Mouse (Mus musculus) adrenal gland, postnatal 14 days (tissue): ENCODE measurements around the gene Rcc2. TPM values are rescaled to one million over a fixed set of nuclear protein-coding genes. Genes with fewer than 3 reads are reported as not detected.

ENCODE experiments used
- DNase-seq: peaks from one replicate; pipeline ENCODE4 v3.0.0; 2021; ENCODE audit warnings: mixed read lengths
- total RNA-seq: library from RNA; stranded (reverse); gene quantifications from 2 replicates; pipeline ENCODE4 v1.2.3, GENCODE M21; 2021

Rcc2 gene
- total RNA-seq, 1 experiment from 2014 or later, result 71.3 TPM

GRCm38 (mm10) chr4:140684881-140685303, 15.4 kb upstream of the Rcc2 start:
- no peak for DNase-seq

DNA sequence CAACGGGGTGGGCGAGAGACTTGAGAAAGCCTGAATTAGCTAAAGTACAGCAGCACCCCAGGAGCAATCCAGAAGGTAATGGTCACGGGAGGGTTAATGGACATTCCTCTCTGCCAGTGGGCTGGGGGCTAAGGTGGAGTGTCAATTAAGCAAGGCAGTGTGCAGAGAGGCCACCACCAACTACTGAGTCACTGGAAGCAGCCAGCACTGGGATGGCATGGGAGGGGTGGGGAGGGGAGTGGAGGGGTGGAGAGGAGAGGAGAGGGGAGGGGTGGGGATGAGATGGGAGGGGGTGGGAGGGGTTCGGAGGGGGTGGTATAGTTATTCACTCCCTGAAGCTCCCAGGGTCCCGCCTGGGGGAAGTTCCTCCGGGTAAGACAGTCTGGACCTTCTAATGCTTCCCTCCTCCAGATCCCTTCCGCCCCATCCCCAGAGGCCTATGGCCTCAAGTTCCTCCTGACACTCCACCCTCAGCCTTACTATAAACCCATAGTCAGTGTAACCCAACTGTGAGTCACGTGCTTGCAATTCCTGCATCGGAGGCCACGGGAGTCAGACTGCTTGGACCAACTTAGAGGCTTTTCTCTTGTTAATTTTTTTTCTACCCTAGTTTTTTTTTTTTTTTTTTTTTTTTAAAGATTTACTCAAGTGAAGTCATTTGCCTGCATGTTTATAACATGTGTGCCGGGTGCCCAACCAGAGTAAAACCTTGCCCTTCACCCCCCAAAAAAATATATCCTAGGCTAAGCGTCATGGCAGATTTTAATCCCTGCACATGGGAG, 12.1 kb upstream of the Rcc2 start:
- no peak for DNase-seq

DNA sequence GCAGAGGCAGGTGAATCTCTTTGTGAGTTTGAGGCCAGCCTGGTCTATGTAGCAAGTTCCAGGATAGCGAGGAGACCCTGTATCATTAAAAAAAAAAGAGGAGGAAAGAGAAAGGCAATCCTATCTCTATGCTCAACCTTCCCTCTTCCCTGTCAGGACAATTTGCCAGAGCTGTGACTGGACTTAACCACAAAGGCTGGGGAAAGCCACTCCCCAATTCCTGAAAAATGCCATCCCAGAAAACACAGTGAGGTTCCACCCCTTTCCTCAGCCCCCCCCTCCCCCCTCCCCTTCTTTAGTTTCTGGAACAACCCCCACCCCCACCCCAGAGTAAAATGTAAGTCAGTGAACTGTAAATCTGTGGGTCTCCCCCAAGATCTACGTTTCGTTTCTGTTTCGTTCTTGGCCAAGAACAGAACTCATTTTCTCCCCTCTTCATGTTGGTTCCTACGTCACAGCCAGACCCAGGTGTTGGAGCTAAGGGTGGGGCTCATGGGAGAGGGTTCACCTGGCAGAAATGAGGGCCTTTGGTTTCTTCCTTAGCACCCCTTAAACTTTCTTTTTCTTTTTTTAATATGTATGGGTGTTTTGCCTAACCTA, 11.4 kb upstream of the Rcc2 start:
- no peak for DNase-seq

GRCm38 (mm10) chr4:140689873-140690655, 10.3 kb upstream of the Rcc2 start:
- DNase-seq, result no peak

- DNase-seq, result no peak
These were observed 8.9 kb upstream of the Rcc2 start for GRCm38 (mm10) chr4:140691481-140691880.

DNA sequence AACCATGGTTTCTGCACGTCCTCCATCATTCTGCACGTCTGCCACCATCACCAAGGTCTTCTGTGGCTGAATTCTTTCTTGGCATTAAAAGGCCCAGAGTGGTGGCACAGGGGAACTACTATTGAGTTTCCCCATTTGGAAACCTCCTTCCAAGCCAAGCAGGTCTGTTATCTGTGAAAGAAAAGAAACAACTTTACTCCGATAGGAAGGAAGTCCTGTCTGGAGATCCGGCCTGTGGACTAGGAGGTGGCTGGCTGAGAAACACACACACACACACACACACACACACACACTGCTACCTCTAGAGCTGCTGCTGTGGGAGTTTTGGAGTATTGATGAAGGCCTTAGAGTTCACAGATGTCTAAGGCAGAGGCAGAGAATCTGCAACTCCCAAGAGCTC, 6.8 kb upstream of the Rcc2 start:
- DNase-seq, result no peak

DNA sequence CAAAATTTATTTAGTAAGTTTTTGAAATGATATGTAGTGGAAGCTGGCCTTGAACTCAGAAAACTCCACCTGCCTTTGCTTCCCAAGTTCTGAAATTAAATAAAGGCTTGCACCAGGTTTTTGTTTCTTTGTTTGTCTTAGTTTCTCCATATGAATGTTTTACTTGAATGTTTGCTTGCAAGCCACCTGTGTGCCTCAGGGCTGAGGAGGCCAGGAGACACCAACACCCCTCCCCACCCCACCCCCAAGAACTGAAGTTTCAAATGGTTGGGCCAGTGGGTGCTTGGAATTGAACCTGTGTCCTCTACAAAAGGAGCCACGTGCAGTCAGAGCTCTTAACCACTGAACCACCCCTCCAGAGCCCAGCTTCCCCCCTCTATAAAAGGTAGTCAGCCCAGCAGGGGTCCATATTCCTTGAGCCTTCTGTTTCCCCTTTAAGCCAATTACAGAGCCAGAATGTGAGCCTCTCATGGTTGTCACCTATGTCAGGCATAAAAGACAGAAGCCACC, 5.7 kb upstream of the Rcc2 start:
- no peak for DNase-seq

DNA sequence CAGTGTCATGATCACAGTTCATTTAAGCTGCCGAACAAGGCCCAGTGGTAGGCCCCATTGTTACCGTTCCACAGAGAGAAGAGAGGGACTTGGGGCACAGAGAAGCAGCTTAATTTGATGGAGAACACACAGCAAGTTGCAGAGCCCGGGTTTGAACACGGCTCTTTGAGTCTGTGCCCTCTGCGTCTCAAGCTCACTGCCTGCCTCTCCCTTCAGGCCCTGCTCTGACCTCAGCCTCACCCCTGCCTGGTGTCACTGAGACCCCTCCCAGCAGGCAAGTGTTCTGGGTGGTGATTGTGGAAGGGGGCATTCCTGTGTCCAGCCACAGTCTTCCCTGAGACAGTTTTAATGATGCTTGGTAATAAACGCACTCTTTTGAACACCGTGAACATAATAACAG, 5.2 kb upstream of the Rcc2 start:
- DNase-seq, result no peak

GRCm38 (mm10) chr4:140695675-140696585, 4.4 kb upstream of the Rcc2 start:
- no peak for DNase-seq

DNA sequence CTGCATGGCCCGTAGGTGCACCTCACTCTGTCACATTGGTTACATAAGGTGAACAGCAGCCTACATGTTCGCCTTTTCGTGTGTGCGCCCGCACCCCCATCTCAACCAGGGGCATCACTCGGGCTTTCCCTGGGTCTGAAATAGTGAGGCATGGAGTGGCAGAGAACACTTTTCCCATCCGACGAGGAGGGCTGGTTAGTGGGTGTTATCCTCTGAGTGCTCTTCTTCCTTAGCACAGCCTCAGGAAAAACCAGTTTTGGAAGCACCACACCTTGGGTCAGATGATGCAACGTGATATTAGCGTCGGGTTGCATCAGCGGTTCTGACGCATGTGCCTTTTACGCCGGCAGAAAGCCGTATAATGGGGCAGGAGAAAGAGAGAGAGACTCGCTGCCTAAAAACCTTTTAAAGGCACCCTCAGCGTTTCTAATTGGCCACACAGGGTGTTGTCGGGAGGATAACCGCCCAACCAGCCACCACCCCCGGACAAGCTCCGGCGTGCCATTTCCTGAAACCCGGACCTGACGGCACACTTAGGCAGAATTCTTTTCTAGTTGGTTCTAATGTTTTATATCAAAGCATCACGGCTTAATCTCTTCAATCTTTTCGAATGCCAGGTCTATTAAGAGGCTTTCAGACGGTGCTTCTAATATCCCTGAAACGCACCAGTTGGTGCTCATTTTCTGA, 757 bp upstream of the Rcc2 start:
- peak; percentile 87 for DNase-seq

GRCm38 (mm10) chr4:140701049-140701715, 841 bp downstream of the Rcc2 start:
- DNase-seq, result peak; percentile 91

DNA sequence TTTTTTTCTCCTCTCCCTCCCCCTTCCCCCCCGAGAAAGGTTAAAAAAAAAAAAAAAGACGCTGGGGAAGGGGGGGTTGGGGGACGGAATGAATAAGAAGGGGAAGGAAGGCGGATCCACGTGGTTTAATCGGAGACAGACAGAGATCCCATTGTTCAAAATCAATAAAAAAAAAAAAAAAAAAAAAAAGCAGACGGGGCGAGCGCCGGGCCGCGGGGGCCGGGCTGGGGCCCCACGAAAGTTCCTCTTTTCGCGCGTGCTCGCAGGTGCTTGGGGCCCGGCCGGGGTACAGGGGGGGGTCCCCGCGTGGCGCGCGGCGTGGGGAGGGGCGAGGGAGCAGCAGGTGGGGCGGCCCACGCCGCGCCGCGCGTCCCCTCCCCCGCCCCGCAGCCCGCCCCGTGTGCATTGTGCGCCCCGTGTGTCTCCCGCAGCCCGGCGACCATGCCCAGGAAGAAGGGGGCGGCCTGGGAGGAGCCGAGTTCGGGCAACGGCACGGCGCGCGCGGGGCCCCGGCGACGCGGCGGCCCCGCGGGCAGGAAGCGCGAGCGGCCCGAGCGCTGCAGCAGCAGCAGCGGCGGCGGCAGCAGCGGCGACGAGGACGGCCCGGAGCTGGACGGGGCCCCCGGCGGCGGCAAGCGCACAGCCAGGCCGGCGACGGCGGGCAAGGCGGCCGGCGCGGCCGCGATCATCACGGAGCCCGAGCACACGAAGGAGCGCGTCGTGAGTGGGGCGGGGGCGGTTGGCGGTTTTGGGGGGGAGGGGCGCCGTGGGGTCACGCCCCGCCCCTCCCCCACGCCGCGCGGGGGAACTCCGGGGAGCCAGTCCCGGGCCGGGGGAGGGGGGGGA, 1.6 kb downstream of the Rcc2 start:
- DNase-seq, result peak; percentile 50

DNA sequence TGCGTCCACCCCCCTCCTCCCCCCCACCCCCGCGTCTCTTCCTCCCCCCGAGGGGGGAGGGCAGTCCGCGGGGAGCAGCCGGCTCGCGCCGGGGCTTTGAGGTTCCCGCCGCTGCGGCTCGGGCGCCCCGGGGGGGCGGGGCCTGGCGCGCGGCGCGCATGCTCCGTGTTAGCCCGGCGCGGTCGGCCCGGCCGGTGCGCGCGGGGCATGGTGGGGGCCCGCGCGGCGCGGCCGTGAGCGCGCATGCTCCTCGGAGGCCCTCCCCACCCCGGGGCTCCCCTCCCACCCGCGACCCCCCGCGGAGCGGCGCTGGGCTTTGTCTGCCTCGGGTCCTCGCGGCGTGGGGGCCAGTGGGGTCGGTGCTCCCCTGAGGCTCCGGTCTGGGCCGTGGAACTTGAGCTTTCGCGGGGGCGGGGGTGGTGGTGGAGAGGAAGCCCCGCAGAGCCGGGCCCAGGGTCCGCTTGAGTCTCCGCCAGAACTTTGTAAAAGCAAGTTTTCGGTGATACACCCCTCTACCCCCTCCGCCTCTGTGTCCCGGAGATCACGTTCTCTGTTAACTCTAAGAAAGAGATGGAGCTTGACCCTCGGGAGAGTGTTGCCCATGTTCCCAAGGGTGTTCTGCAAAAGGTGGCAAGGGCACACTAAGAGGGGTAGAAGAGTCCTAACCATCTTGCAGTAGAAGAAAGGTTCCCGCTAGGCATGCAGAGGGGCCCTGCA, 2.4 kb downstream of the Rcc2 start:
- peak; percentile 95 for DNase-seq

DNA sequence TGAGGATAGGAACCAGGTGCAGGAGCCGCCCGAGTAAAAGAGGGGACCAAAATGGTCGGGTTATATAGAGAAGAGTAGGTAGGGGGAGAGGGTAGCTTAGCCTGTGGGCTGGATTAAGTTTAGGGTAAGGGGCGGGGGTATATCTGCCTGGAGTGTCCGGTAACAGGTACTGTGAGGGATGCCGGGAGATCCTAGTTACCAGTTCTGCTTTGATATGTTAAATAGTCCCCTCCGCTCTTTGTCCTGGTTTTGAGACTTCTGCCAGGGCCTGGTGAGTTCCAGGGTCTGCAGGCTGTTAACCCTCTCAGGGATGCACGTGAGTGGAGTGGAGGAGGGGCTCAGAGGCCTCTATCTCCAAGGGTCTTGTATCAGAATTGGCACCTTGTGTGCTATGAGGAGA, 3.3 kb downstream of the Rcc2 start:
- no peak for DNase-seq

DNA sequence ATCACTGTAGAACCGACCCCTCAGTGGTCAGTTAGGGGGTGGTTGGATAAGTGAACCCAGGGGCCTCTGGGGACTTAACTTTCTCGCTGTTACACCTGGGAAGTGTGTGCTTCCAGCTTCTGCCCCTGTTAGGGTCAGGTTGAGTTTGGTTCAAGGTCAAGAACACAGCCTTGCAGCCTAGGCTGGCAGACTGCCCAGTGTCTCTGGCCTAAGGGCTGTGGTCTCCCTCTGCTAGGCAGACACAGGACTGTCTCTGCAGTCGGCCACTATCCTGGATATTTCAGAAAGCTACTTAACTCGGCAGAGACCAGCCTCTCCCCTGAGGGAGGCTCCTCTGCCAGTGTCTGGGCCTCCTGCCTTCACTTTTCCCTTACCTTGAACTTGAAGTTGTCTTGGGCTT, 3.8 kb downstream of the Rcc2 start:
- no peak for DNase-seq

GRCm38 (mm10) chr4:140707615-140708014, 7.3 kb downstream of the Rcc2 start:
- no peak for DNase-seq

GRCm38 (mm10) chr4:140708297-140708927, 8.1 kb downstream of the Rcc2 start:
- DNase-seq, result no peak

GRCm38 (mm10) chr4:140709111-140709510, 8.8 kb downstream of the Rcc2 start:
- no peak for DNase-seq

- DNase-seq, result no peak
These were observed 9.3 kb downstream of the Rcc2 start for GRCm38 (mm10) chr4:140709617-140710016.
